Mouse (Mus musculus) testis, adult 2 months (tissue): ENCODE measurements around the gene Foxr1. TPM values are rescaled to one million over a fixed set of nuclear protein-coding genes. Genes with fewer than 3 reads are reported as not detected.

Experiments used
- H3K27ac ChIP-seq: fragments of 200-500 bp; 2 replicates; pipeline ENCODE4 v1.5.1; 2012; ENCODE audit warnings: low read depth, low read length; ENCODE audit not compliant: control insufficient read depth, insufficient read depth
- H3K27me3 ChIP-seq: fragments of 200-500 bp; 2 replicates; pipeline ENCODE4 v1.6.1; 2012; ENCODE audit warnings: mild to moderate bottlenecking, low read length, moderate library complexity; ENCODE audit not compliant: control insufficient read depth, insufficient read depth
- H3K36me3 ChIP-seq: fragments of 200-500 bp; 2 replicates; pipeline ENCODE4 v1.6.1; 2012; ENCODE audit warnings: mild to moderate bottlenecking, low read length; ENCODE audit not compliant: control insufficient read depth, insufficient read depth
- H3K4me1 ChIP-seq: fragments of 200-500 bp; 2 replicates; pipeline ENCODE4 v1.6.1; 2012; ENCODE audit warnings: low read length; ENCODE audit not compliant: control insufficient read depth, insufficient read depth
- H3K4me3 ChIP-seq: fragments of 200-500 bp; 2 replicates; pipeline ENCODE4 v1.5.1; 2012; ENCODE audit warnings: low read depth, mild to moderate bottlenecking, low read length, moderate library complexity, mixed read lengths; ENCODE audit not compliant: control insufficient read depth
- CTCF ChIP-seq: fragments of 200-500 bp; IDR thresholded peaks from 2 replicates; pipeline ENCODE4 v1.5.1; 2012; ENCODE audit warnings: low read depth, mild to moderate bottlenecking, inconsistent platforms, low read length, moderate library complexity; ENCODE audit not compliant: control insufficient read depth, insufficient read depth, insufficient replicate concordance
- POLR2A ChIP-seq: fragments of 200-500 bp; IDR thresholded peaks from 2 replicates; pipeline ENCODE4 v1.6.1; 2012; ENCODE audit warnings: low read depth, mild to moderate bottlenecking, inconsistent platforms, low read length, moderate library complexity; ENCODE audit not compliant: control insufficient read depth
- polyA plus RNA-seq: library from polyadenylated mRNA; depleted of rRNA; stranded (reverse); fragments of >200 nt; gene quantifications from 2 replicates; pipeline ENCODE4 v1.2.3, GENCODE M21; 2012

The Foxr1 gene
- polyA plus RNA-seq, 1 experiment = 2.0 TPM

GRCm38 (mm10) chr9:44407752-44408097, 33.2 kb downstream of the Foxr1 start:
- H3K27me3 ChIP-seq = no peaks in the 10 kb centered on the region
- no peaks in the 10 kb centered on the region; the same call in 1 of the 2 replicates for H3K36me3 ChIP-seq
- no peaks in the 10 kb centered on the region for H3K4me1 ChIP-seq
- TF ChIP-seq CTCF (no peak), POLR2A (no peak)
- peak overlapping the region; percentile 97 for H3K27ac ChIP-seq
- H3K4me3 ChIP-seq = peak overlapping the region; percentile 97

DNA sequence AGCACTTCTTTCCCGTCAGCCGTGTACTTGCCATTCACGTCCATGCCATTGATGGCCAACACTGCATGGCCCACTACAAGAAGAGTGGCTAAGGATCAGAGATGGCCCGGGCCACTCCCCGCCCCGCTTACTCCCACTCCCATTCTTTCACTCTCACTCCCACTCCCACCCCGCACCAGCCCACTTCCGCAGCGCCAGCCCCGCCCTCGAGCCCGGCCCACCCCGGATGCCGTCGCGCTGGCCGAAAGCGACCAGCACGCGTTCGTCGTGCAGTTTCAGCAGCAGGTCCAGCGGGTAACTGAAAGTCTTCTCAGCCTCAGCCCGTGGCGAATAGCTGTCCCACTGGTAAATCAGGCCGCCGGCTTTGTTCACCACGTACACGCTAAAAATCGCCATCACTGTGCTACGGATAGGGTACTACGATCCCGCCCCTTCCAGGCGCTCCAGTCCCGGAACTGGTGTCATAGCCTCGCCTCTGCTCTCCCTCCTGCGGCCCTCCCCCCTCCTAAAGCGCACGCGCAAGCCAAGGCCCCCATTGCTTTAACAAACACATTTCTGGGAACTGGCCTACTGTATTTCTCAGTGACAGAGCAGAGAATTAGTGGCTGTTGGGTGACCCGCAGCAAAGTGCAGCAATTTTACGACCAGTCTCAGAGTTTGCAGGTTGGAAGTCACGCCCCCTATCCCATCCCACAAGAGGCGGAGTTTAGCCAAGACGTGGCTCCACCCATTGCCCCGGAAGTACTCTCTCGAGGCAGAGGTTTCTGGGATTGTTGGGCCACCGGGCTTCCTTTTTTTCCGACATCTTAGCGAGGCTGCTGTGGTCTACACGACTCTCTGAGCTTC, 33.8 kb downstream of the Foxr1 start, which contains the start of the genes Rps25 and Trappc4:
TSS of gene Rps25 (plus strand) at position 234 of the 846 bp plus-strand sequence.
TSS of gene Trappc4 (minus strand) at position 695 of the 846 bp plus-strand sequence.
- Histone ChIP-seq H3K27ac (peak within 1 kb of the TSS; percentile 97), H3K36me3 (peaks cover 2% of the 10 kb centered on the region)

DNA sequence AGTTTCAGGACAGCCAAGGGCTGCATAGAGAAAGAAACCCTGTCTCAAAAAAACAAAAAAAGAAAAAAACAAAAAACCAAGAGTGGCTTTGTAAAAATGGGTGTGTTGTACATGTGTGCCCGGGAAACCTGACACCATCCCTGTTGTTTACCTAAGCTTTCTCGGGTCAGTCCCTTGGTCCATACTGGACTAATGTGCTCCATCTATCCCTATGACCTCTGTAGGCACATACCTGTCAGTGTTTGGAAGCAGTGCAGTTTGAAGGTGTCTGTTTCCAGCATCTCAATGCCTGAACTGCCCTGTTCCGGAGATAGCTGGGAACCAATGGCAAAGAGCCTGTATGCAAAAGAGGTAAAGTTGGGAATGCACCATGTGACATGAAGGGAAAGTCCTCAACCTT, 35.9 kb downstream of the Foxr1 start:
- peaks cover 3% of the 10 kb centered on the region for H3K36me3 ChIP-seq

More for the DNA sequence above, 33.8 kb downstream of the Foxr1 start, which contains the start of the genes Rps25 and Trappc4:
- Histone ChIP-seq H3K4me3 (peak within 1 kb of the TSS; percentile 97), H3K27me3 (no peaks in the 10 kb centered on the region), H3K4me1 (no peaks in the 10 kb centered on the region)
- TF ChIP-seq POLR2A (peak; percentile 63; the same call in 1 of the 2 replicates), CTCF (no peak)

GRCm38 (mm10) chr9:44401081-44401480, 39.9 kb downstream of the Foxr1 start:
- H3K27me3 ChIP-seq = no peaks in the 10 kb centered on the region
- H3K27ac ChIP-seq = no peak overlapping the region
- H3K4me3 ChIP-seq = no peak overlapping the region
- H3K4me1 ChIP-seq = peaks cover 3% of the 10 kb centered on the region; the same call in 1 of the 2 replicates
- no peak for TF ChIP-seq CTCF
- no peak for TF ChIP-seq POLR2A
- peaks cover 3% of the 10 kb centered on the region for H3K36me3 ChIP-seq

More for the DNA sequence above, 35.9 kb downstream of the Foxr1 start:
- no peaks in the 10 kb centered on the region for H3K4me1 ChIP-seq
- H3K27ac ChIP-seq = no peak overlapping the region
- H3K27me3 ChIP-seq = no peaks in the 10 kb centered on the region
- no peak overlapping the region for H3K4me3 ChIP-seq
- TF ChIP-seq CTCF (no peak), POLR2A (no peak)

GRCm38 (mm10) chr9:44399795-44400114, 41.2 kb downstream of the Foxr1 start:
- H3K36me3 ChIP-seq = peaks cover 3% of the 10 kb centered on the region
- no peak overlapping the region for H3K4me3 ChIP-seq
- no peak for TF ChIP-seq POLR2A
- no peak for TF ChIP-seq CTCF
- no peak overlapping the region for H3K27ac ChIP-seq
- H3K4me1 ChIP-seq = peaks cover 3% of the 10 kb centered on the region; the same call in 1 of the 2 replicates
- H3K27me3 ChIP-seq = no peaks in the 10 kb centered on the region

- peak overlapping the region; percentile 26 for H3K4me3 ChIP-seq
- peaks cover 3% of the 10 kb centered on the region; the same call in 1 of the 2 replicates for H3K4me1 ChIP-seq
- peaks cover 3% of the 10 kb centered on the region for H3K36me3 ChIP-seq
- TF ChIP-seq CTCF (no peak), POLR2A (no peak)
- no peak overlapping the region for H3K27ac ChIP-seq
- no peaks in the 10 kb centered on the region for H3K27me3 ChIP-seq
Observed at GRCm38 (mm10) chr9:44399114-44399794, 41.7 kb downstream of the Foxr1 start.

- H3K27ac ChIP-seq = peak overlapping the region; percentile 51; the same call in 1 of the 2 replicates
- peak overlapping the region; percentile 56 for H3K4me3 ChIP-seq
- H3K27me3 ChIP-seq = no peaks in the 10 kb centered on the region
- peaks cover 3% of the 10 kb centered on the region for H3K36me3 ChIP-seq
- peaks cover 3% of the 10 kb centered on the region; the same call in 1 of the 2 replicates for H3K4me1 ChIP-seq
- TF ChIP-seq POLR2A = no peak
- no peak for TF ChIP-seq CTCF
Observed at GRCm38 (mm10) chr9:44398551-44398950, 42.4 kb downstream of the Foxr1 start.
